Mouse (Mus musculus) c-Kit-positive CD71-negative TER-119-negative erythroid progenitor cells, embryonic 14.5 days (primary cell): Measurements from ENCODE around the gene Ak7.

Experiments used
- DNase-seq: peaks from one replicate; pipeline ENCODE4 v3.0.0-alpha.2; 2013; ENCODE audit warnings: low read depth

Gene Ak7

DNA sequence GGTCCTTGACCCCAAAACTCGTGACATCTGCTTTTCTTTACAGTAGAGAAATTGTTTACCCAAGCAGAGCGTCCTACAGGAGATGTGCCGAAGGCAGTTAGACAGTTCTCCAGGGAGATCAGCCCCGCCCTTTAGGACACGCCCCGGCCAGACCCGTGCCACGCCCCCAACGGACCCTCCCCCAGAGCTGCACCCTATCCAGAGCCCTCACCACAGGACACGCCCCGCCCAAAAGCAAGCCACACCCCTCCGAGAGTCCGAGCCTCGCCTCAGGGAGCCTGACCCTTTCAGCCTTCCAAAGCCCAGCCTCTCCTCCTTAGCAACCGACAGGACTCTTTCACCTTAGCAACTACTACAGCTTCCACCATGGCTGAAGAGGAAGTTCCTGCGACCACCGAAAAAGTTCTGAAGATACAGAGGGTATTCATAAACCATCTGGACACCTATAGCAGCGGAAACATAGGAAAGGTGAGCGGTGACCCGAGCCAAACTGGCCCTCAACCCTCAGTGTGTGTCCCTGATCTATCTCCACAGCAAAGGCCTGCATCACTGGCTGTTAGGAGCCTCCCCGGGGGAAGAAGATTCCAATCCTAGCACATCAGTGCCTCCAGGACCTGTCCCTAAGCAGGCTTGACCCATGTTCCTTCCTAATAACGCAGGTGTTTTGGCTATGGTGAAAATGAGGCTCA lies at the start of gene Ak7:
Ak7 (plus strand) TSS at position 178 of the 689 bp plus-strand sequence.
- peak; percentile 79 for DNase-seq

DNA sequence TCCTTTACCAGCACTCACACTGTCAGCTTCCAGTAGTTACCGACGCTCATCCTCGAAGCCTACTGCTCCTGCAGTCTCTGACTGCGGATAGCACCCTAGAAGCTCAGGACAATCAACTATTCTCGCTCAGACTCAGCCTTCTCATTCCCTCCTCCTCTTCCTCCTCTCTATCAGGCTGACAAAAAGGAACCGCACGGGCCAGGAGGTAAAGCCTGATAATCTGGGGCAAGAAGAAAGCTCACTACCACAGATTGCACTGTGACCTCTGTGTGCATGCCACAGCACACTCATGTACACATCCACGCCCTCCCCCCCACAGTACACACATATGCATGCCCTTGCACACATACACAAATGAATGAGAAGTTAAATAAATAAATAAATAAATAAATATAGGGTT lies 29.5 kb upstream of the Ak7 start:
- DNase-seq = no peak

DNA sequence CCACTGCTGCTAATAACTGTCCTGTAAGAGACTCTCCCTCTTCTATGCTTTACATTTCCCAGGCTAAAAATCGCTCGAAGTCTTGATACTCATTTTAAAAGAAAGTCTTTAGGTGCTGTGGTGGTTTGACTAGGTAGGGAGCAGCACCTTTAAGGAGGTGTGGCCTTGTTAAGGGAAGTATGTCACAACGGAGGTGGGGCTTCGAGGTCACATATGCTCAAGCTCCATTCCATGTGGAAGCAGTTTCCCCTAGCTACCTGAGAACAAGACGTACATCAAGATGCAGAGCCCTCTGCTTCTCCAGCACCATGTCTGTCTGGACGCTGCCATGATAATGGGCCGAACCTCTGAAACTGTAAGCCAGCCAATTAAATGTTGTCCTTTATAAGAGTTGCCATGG lies 27.6 kb upstream of the Ak7 start:
- DNase-seq = no peak

DNA sequence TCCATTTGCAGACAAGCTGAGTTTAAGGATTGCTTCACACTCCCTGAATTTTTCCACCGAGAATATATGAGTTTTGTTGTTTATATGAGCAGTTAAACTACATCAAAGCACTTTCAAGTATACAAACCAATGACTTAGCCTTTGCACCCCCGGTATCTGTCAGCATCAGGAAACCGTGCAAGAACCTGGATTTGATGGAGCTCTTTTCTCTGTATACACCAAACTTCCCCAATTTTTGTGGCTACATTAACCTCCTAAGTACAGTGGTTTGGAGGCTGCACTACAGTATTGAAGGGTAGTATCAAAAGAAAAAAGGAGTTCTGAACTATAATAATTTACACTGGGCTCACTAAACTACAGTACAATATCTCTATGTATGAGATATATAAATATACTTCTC lies 27.0 kb upstream of the Ak7 start:
- no peak for DNase-seq

DNA sequence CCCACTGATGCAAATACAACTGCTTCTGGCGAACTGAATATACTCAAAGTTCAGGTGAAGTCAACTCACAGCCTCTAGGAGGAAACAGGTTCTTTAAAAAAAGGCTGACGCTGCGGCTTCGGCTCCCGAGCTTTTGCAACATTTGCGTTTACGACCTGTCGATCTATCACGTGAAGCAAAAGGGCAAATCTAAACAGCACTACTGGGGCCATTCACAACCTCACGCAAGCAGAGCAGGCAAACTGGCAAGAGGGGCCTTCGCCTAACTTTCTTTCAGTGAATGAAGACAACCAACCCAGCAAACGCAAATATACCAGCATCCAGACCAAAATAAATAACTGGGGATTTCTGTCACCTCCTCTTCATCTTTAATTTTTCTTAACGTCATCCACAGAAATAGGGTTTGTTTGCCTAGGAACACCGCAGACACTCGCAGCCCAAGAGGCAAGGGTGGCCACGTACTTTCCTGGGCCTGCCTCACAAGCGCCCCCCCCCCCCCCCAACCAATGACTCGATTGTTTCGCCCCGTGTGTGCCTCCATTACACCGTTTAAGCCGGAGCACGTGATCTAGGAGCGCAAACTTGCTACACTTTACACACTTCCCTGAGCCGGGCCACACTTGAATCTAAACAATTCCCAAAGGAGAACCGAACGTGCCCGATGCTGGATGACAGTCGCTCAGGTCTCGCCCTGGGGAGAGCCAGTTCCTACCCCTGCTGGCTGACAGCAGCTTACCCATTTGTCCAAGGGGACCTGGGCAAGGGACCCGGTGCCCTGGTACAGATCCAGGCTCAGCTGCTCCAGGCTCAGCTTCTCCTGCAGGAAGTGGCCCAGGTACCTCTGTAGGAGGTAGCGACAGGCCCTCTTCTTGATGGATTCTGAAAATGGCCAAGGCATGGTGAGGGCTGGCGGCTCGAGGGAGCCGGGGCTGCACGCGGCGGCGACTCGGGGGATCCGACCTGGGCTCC lies 21.6 kb upstream of the Ak7 start, which contains the start of gene Gskip:
Gskip (plus strand) TSS at position 897 of the 969 bp plus-strand sequence.
- DNase-seq = no peak

DNA sequence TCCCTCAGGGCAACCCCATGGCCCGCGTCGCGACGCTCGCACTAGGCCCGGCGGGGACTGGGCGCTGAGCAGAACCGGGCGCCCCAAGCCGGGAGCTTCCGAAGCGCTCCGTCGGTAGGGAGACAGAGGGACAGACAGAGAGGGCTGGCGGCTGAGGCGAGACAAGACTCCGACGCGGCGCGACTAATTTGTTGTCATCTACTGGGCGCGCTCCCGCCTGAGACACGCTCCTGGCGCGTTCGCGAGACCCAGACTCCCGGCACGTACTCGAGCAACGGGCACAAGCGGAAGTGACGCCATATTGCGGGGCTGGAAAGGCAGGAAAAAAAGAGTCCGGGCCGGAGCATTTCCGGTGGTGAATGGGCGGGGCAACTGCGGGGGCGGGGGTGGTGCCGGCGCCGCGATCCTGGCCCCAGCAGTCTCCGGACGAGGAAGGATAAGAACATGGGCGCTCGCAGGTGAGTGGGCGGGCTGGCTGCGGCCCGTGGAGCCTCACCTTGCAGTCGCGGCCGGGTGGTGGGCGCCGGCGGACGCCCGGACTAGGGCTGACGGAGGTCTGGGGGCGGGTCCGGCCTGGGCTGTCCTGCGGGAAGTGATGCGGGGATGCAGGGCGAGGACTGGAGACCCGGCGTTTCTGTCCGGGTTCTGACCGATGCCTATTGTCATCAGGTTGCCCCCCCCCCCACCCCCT lies 20.6 kb upstream of the Ak7 start, which contains the start of gene Atg2b:
Atg2b (minus strand) TSS at position 211 of the 691 bp plus-strand sequence.
- DNase-seq = peak; percentile 98

DNA sequence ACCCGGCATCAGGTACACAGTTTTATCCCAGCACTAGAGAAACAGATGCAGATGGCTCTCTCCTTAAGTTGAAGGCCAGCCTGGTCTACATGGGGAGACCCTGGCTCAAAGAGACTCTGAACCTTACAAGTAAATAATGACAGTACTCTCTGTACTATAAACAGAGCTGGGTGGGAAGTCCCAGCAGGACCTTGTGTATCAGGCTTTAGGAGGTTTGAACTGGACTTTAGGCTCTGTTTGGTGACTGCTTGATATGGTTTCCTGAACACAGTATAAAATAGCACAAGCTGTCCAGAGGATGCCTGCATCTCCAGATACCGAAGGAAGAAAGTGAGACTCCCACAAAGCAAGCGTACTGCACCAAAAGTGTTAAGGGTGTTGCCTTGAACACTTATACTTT lies 19.0 kb upstream of the Ak7 start:
- DNase-seq = no peak

DNA sequence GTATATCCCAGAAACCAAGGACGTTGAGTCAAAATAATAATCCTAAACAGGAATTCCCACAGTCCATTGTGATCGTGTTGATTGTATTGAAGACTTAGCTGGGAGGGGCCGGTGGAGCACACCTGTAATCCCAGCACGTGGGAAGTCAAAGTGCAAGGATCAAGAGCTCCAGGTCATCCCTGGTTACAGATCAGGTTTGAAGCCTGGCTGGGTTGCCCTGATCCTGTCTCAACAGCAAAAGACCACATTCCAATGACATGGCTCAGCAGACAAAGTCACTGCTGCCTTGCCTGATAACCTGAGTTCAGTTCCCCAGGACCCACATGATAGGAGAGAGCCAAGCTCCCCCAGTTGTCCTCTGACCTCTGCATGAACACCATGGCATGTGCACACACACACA lies 18.4 kb upstream of the Ak7 start:
- DNase-seq = no peak

DNA sequence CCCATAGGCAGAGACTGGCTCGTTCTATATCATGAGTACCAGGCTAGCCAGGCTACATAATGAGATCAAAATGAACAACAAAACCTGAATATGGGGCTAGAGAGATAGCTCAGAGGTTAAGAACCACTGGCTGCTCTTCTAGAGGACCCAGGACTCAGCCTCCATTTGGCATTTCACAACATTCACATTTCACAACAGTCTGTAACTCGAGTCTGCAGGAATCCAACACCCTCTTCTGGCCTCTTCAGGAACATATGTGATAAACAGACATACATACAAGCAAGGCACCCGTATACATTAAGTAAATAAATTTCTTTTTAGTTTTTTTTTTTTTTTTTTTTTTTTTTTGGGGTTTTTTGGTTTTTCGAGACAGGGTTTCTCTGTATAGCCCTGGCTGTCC lies 17.2 kb upstream of the Ak7 start:
- DNase-seq = no peak

DNA sequence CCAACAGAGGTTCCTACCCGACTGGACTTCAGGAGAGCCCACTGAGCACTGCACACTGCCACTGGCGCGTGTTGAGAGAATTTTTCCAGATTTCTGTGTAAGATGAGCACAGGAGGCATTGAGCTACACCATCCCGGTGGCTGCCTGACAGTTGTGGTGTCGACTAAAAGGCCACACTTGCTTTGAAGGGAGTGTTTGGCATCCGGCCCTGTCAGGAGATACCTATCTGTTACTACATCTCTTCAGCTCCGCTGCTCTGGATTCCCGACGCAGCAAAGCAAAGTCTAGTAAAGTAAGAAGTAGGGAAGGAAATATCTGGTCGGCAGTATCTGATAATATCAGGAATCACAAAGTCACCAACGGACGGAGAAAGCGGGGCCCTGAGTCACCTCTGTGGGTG lies 16.3 kb upstream of the Ak7 start:
- no peak for DNase-seq

DNA sequence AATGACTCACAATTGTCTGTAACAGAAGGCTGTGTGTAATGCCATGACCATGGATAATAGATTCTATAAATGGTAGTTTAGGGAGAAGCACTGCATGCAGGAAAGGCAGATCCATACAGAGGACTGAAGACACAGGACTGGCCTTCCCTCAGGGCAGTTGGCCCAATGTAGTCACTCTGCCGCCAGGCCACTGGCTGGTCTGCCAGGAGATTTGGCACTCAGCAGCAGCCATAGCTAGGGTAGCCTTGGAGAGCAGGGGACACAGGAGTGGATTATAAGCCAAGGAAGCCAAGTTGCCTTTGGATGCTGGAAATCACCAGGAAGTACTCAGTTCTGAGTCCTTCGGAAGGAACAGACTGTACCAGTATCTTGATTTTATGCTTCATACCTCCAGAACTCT lies 11.8 kb upstream of the Ak7 start:
- DNase-seq = no peak

DNA sequence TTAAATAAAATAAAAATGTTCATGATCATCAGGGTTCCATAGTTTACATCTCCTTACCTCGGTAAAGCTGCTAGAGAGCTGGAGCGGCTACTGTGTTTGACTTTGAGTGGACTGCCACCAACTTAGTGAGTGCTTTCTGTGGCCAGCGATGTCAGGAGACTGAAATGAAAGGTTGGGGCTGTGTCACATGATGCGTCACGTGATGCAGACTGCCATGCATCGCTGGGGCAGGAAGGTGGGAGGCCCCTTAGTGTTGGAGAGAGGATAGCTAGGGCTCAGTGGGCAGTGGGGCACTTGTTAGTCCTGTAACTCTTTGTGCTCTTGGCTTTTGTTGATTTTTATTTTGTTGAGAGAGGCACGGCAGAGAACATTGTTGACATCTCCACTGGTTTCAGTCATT lies 9.9 kb upstream of the Ak7 start:
- DNase-seq = no peak

DNA sequence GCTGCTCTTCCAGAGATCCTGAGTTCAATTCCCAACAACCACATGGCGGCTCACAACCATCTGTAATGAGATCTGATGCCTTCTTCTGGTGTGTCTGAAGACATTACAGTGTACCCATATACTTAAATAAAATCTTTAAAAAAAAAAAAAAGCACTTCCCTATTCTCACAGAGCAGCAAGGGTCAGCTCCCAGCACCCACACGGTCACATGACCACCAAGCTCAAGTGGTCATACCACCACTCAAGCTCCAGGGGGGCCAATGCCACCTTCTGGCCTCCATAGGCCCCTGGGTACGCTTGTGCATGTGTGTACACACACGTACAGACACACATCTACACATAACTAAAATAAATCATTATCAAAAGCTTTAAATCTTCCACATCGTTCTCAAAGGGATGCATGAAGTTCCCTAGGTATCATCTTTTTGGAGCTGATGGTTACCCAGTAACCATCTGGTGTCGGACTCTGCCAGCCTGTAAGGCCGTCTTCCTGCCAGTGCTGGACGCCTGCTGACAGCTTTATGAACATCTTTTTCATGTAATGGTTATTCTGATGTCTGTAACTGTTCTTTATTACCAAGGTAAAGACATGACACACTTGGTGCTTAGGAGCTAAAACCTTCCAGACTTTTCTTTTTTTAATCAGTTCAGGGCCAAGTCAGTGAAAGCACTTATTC lies 8.5 kb upstream of the Ak7 start:
- no peak for DNase-seq

DNA sequence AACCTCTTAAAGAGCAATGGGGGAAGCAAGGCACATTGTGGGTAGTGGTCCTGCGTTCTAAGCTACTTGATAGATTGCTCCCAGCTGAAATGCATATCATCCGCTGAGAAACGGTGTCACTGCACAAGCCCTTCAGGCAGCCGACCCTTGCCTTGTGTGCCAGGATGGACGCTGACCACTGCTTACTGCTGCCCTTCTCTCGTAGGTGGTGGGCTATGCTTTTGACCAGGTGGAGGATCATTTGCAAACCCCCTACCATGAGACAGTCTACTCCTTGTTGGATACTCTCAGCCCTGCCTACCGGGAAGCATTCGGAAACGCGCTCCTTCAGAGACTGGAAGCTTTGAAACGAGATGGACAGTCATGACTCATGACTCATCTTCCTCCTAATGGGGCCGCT lies 5.3 kb upstream of the Ak7 start:
- DNase-seq = no peak

DNA sequence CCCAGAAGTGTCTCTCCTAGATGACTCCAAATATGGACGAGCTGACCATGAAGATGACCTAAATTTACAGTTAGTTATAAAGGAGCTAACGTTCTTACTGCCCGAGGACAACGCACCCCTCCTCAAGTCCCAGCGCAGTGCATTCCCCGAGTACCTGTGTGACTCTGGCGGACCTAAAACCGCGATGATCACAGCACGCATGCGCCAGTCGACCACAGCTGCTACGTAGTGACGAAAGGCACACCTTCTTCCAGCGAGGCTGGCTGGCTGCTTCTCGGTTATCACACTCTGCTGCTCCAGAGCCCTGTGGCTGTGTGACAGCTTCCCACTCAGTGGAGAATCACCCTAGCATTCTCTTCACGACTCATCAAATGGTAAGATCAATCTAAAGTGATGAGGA lies 12.8 kb downstream of the Ak7 start:
- no peak for DNase-seq

DNA sequence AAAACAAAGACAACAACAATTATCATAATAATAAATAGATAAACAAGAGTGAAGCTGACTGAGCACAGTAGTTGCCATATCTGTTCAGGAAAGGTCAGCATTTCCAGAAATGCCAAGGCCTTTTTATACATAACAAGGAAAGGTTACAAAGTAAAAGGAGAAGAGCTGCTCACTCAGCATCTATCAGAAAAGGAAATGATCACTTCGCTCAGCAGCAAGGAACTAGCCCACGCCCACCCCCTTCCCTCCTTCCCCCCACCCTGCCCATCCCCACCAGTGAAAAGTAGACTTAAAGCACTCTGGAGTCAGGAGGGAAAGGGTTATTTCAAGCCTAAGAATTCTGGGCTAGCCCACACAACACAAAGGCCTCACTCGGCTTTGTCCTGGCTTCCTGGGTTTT lies 14.4 kb downstream of the Ak7 start:
- DNase-seq = no peak

DNA sequence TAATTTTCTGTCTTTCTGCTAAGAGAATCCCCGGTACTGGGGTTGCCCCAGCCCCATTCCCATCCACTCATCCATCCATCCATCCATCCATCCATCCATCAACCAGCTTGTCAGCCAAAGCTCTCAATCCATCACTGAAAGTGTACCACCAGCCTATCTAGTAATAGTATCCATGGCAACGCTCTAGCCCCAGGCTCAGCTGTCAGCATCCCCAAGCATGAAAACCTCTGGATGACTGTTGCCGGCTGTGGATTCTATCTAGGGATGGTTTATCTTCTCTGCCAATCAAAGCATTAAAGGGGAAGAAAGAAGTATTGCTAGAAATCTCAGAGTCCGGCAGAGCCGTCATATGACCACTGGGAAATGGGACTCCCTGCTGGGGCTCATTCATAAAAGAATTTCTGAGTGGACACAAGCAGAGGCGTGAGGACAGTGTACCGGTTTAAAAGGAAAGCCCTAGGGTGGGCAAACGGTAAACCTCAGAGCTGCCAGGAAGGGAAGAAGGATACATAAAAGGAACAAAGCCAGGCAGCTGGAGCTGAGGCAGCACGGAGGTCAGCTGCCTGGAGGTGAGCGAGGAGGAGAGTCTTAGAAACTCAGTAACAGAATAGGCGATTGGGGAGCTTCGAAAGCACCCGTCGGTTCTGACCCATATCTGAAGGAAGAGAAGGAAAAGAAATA lies 15.8 kb downstream of the Ak7 start:
- no peak for DNase-seq

DNA sequence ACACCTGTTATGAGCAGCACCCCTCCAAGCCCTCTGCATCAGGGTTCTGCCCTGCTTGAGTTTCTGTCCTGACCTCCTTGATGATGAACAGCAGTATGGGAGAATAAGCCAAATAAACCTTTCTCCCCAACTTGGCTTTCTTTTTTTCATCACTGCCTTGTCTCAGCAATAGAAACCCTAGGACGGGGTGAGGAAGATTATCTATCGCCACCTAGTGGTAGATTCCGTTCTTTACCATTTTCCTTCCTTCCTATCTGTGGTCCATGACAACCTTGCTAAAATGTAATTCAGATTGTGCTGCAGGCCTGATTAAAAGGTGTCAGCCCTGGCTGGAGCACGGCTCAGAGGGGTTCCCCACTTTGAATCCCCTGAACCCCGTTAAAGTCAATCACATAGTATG lies 16.9 kb downstream of the Ak7 start:
- DNase-seq = peak; percentile 58

DNA sequence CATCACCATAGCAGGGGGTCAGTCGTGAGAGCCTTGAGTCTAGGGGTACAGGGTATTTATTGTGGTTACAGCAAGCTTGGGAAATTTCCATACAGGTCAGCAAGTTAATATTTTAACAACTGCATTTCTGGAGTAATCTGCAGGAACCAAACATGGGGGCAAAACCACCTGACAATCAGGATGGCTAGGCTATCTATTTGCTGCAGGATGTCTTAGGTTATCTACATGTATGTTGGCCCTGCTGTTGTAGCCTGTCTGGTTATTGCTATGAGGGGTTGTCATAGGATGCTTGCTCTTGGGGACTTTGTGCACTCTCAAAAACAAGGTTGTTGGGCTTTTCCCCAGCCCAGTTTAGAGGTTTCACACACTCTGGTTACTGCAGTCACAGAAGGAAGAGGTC lies 18.8 kb downstream of the Ak7 start:
- no peak for DNase-seq

DNA sequence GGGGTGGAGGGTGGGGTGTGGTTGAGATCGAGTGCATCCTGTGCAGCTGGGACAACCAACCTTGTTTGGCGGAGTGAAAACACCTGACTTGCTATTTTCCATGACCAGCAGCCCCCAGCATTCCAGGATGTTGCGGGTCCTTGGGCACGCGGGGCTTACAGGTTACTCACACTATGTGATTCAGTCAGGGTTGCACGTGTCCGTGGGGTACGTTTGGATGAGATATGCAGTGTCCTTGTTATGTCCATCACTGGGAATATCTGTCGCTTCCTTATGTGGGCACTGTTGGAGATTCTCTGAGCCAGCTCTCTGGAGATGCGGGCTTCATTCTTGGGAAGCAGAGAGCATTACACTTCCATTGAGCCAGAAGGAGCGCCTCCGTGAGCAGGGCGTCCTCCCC lies 20.0 kb downstream of the Ak7 start:
- no peak for DNase-seq

DNA sequence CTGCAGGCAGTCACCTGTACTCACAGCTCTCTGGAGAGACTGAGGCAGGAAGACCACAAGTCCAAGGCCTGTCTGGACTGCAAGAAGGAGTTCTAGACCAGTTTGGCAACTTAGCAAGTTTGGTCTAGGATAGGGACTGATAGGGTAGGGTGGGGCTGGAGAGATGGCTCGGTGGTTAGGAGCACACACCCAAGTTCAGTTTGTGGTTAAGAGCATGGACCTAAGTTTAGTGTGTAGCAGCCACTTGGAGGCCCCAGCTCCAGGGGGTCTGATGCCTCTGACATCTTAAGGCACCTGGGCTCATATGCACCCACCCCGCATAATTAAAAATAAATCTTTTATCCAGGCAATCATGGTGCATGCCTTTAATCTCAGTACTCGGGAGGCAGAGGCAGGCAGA lies 21.5 kb downstream of the Ak7 start:
- no peak for DNase-seq

DNA sequence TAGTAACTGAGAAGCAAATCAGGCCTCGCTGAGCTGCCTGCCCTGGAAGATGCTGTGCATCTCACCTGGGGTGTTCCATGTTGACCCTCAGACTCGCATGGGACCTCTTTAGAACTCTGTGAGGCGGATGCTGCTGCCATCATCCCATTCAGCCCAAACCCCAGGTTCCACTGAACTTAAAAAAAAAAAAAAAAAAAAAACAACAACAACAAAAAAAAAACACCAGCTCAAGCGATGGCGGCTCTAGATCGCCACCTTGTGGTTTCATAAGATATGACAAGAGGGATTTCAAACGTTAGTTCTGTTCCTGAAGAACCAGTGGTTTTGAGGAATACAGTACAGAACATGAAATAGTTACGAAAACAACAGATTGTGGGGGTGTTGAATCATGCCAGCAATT lies 22.2 kb downstream of the Ak7 start:
- no peak for DNase-seq
